ENCODE assay signal across 8 mouse cellular contexts in the genomic region with DNA sequence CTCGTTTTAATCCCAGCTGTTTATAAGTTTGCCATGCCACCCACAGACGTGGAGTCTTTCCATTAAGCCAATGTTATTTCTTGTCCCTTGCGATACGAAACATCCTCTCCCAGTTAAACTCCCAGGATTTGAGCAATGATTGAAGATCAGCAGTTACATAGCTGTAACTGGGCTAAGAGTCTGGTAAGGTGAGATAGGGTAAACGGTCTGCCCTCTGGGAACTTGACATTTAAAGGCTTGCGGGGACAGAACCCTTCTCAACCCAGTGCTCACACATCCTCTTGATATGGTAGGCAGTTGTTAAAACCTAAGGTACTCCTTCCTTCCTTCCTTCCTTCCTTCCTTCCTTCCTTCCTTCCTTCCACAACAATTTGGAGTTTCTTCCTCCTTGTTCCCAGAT.
A peak's percentile ranks its signal among the peaks of the same experiment; 100 is the strongest.
DNase-seq lines count a peak whose midpoint lies in the region; ATAC-seq lines count a peak whose summit lies in the region.

No protein-coding gene starts in this region.

- 40% methylated on average over 6 of the region's 6 CpGs for WGBS in kidney, embryonic 14.5 days
- 50% methylated on average over 6 of the region's 6 CpGs for WGBS in embryonic facial prominence, embryonic 11.5 days
- 48% methylated on average over 6 of the region's 6 CpGs for WGBS in hindbrain, embryonic 15.5 days
- whole genome bisulfite sequencing in midbrain, embryonic 15.5 days = 60% methylated on average over 6 of the region's 6 CpGs

- no peak for DNase-seq in kidney, postnatal 14 days
- DNase-seq in embryonic facial prominence, embryonic 11.5 days (ENCODE audit: low spot score) = no peak
- no peak for DNase-seq in cerebellum, postnatal 10 days
- no peak for DNase-seq in adrenal gland, postnatal 25 days
- no peak for DNase-seq in right cerebral cortex, adult 18-20 months

- H3K4me3 ChIP-seq in kidney, embryonic 14.5 days (ENCODE audit: low read length) = peak overlapping the region; percentile 77; the same call in 1 of the 2 replicates
- H3K4me3 ChIP-seq in embryonic facial prominence, embryonic 11.5 days (ENCODE audit: low read depth, low read length) = peak overlapping the region; percentile 19; the same call in 1 of the 2 replicates
- H3K4me3 ChIP-seq in hindbrain, embryonic 15.5 days = peak overlapping the region; percentile 83
- no peak overlapping the region for H3K4me3 ChIP-seq in midbrain, embryonic 15.5 days

- peaks cover 19% of the 10 kb centered on the region for H3K4me1 ChIP-seq in kidney, embryonic 14.5 days (ENCODE audit: control insufficient read depth, insufficient read depth, low read length)
- H3K4me1 ChIP-seq in embryonic facial prominence, embryonic 11.5 days (ENCODE audit: control insufficient read depth, insufficient read depth, low read length) = no peaks in the 10 kb centered on the region
- peaks cover 28% of the 10 kb centered on the region for H3K4me1 ChIP-seq in hindbrain, embryonic 15.5 days (replicated peaks)
- H3K4me1 ChIP-seq in midbrain, embryonic 15.5 days = peaks cover 22% of the 10 kb centered on the region

- H3K27me3 ChIP-seq in kidney, embryonic 14.5 days (ENCODE audit: control insufficient read depth, insufficient read depth, low read length) = no peaks in the 10 kb centered on the region
- H3K27me3 ChIP-seq in embryonic facial prominence, embryonic 11.5 days (ENCODE audit: control insufficient read depth, insufficient read depth, low read length) = no peaks in the 10 kb centered on the region; the same call in 1 of the 2 replicates
- 0 out of 2 replicates have a peak, but pooled peaks cover 2% of the 10 kb centered on the region for H3K27me3 ChIP-seq in hindbrain, embryonic 15.5 days
- H3K27me3 ChIP-seq in midbrain, embryonic 15.5 days (replicated peaks) = no peaks in the 10 kb centered on the region

- ATAC-seq in kidney, embryonic 14.5 days (ENCODE audit: low FRiP score, low TSS enrichment) = no peak
- no peak for ATAC-seq in embryonic facial prominence, embryonic 11.5 days (replicated peaks; ENCODE audit: insufficient number of reproducible peaks, low FRiP score, low TSS enrichment, low read depth)
- ATAC-seq in hindbrain, embryonic 15.5 days (ENCODE audit: low FRiP score, low read depth) = no peak
- no peak for ATAC-seq in midbrain, embryonic 15.5 days (replicated peaks)

- no peaks in the 10 kb centered on the region for H3K36me3 ChIP-seq in kidney, embryonic 14.5 days (ENCODE audit: control insufficient read depth, insufficient read depth, low read length)
- no peaks in the 10 kb centered on the region for H3K36me3 ChIP-seq in embryonic facial prominence, embryonic 11.5 days (replicated peaks; ENCODE audit: control insufficient read depth, insufficient read depth, low read depth, low read length)
- H3K36me3 ChIP-seq in hindbrain, embryonic 15.5 days = no peaks in the 10 kb centered on the region
- no peaks in the 10 kb centered on the region for H3K36me3 ChIP-seq in midbrain, embryonic 15.5 days (replicated peaks)

- H3K27ac ChIP-seq in kidney, embryonic 14.5 days (ENCODE audit: low read depth, low read length) = no peak overlapping the region
- no peak overlapping the region for H3K27ac ChIP-seq in embryonic facial prominence, embryonic 11.5 days (replicated peaks; ENCODE audit: low read depth, low read length)
- H3K27ac ChIP-seq in hindbrain, embryonic 15.5 days (replicated peaks) = no peak overlapping the region
- H3K27ac ChIP-seq in midbrain, embryonic 15.5 days = no peak overlapping the region

- H3K9me3 ChIP-seq in kidney, embryonic 14.5 days (ENCODE audit: control insufficient read depth, low read length) = no peaks in the 10 kb centered on the region
- no peaks in the 10 kb centered on the region for H3K9me3 ChIP-seq in embryonic facial prominence, embryonic 11.5 days (replicated peaks; ENCODE audit: control insufficient read depth, low read length)
- H3K9me3 ChIP-seq in hindbrain, embryonic 15.5 days = no peaks in the 10 kb centered on the region
- H3K9me3 ChIP-seq in midbrain, embryonic 15.5 days = no peaks in the 10 kb centered on the region

- peak overlapping the region; percentile 92 for H3K4me2 ChIP-seq in kidney, embryonic 14.5 days (replicated peaks; ENCODE audit: low read depth, low read length)
- H3K4me2 ChIP-seq in embryonic facial prominence, embryonic 11.5 days (ENCODE audit: low read depth, low read length) = peak overlapping the region; percentile 16; the same call in 1 of the 2 replicates
- peak overlapping the region; percentile 89 for H3K4me2 ChIP-seq in hindbrain, embryonic 15.5 days
- peak overlapping the region; percentile 99 for H3K4me2 ChIP-seq in midbrain, embryonic 15.5 days

- H3K9ac ChIP-seq in kidney, embryonic 14.5 days (ENCODE audit: low read depth, low read length) = no peak overlapping the region
- no peak overlapping the region for H3K9ac ChIP-seq in embryonic facial prominence, embryonic 11.5 days (replicated peaks; ENCODE audit: low read length)
- no peak overlapping the region for H3K9ac ChIP-seq in hindbrain, embryonic 15.5 days
- no peak overlapping the region for H3K9ac ChIP-seq in midbrain, embryonic 15.5 days

Comparison
In these comparisons a context has a peak if more than half of its experiments do, and no peak if none do; other contexts are left out.
1. H3K4me2 ChIP-seq: peak in every context shown above with its lines; median percentile 99 in midbrain, embryonic 15.5 days; 92 in kidney, embryonic 14.5 days; 89 in hindbrain, embryonic 15.5 days; 16 in embryonic facial prominence, embryonic 11.5 days.